ENCODE assay signal across 8 mouse cellular contexts in genomic region chr16:94302274-94303202, GRCm38 (mm10). TPM values are rescaled to one million over a fixed set of nuclear protein-coding genes. Genes with fewer than 3 reads are reported as not detected.
DNase-seq lines count a peak whose midpoint lies in the region; ATAC-seq and TF ChIP-seq lines count a peak whose summit lies in the region.

No protein-coding gene starts in this region.

- peaks cover 21% of the 10 kb centered on the region for H3K4me1 ChIP-seq in embryonic facial prominence, embryonic 10.5 days
- peaks cover 13% of the 10 kb centered on the region for H3K4me1 ChIP-seq in heart, embryonic 16.5 days (ENCODE audit: control insufficient read depth, insufficient read depth, low read length)
- H3K4me1 ChIP-seq in kidney, postnatal 0 days (replicated peaks; ENCODE audit: insufficient read depth, low read length) = no peaks in the 10 kb centered on the region; the same call in 1 of the 2 replicates
- H3K4me1 ChIP-seq in liver, postnatal 0 days (ENCODE audit: insufficient read depth) = peaks cover 9% of the 10 kb centered on the region
- H3K4me1 ChIP-seq in neural tube, embryonic 13.5 days (replicated peaks) = peaks cover 22% of the 10 kb centered on the region

- WGBS in embryonic facial prominence, embryonic 10.5 days = 12% methylated on average over 30 of the region's 30 CpGs
- WGBS in heart, embryonic 16.5 days = 9% methylated on average over 30 of the region's 30 CpGs
- WGBS in kidney, postnatal 0 days = 10% methylated on average over 30 of the region's 30 CpGs
- WGBS in liver, postnatal 0 days (ENCODE audit: insufficient replicate concordance) = 14% methylated on average over 30 of the region's 30 CpGs
- 4% methylated on average over 30 of the region's 30 CpGs for WGBS in neural tube, embryonic 13.5 days

- no peaks in the 10 kb centered on the region for H3K36me3 ChIP-seq in embryonic facial prominence, embryonic 10.5 days (replicated peaks)
- H3K36me3 ChIP-seq in heart, embryonic 16.5 days (ENCODE audit: control insufficient read depth, insufficient read depth) = 0 out of 2 replicates have a peak, but pooled peaks cover 4% of the 10 kb centered on the region
- H3K36me3 ChIP-seq in kidney, postnatal 0 days (ENCODE audit: insufficient read depth, low read length) = 0 out of 2 replicates have a peak, but pooled peaks cover 4% of the 10 kb centered on the region
- no peaks in the 10 kb centered on the region for H3K36me3 ChIP-seq in liver, postnatal 0 days (replicated peaks; ENCODE audit: insufficient read depth, low read length)
- H3K36me3 ChIP-seq in neural tube, embryonic 13.5 days = no peaks in the 10 kb centered on the region

- no peak for TF ChIP-seq EP300 in liver, postnatal 0 days (IDR thresholded peaks at IDR 0.05; ENCODE audit: low read depth)

- H3K9me3 ChIP-seq in embryonic facial prominence, embryonic 10.5 days = peaks cover 8% of the 10 kb centered on the region
- peaks cover 8% of the 10 kb centered on the region for H3K9me3 ChIP-seq in heart, embryonic 16.5 days (replicated peaks; ENCODE audit: control insufficient read depth, low read length)
- H3K9me3 ChIP-seq in kidney, postnatal 0 days (replicated peaks; ENCODE audit: low read length) = no peaks in the 10 kb centered on the region
- no peaks in the 10 kb centered on the region for H3K9me3 ChIP-seq in liver, postnatal 0 days (ENCODE audit: low read length)
- H3K9me3 ChIP-seq in neural tube, embryonic 13.5 days = peaks cover 5% of the 10 kb centered on the region; the same call in 1 of the 2 replicates

- peak; percentile 27 to 31 for DNase-seq in B cell, adult 2 months
- DNase-seq in embryonic facial prominence, embryonic 10.5 days (ENCODE audit: low spot score) = peak; percentile 45
- peak; percentile 26 for DNase-seq in kidney, postnatal 0 days (ENCODE audit: low spot score)
- peak; percentile 44 for DNase-seq in liver, postnatal 0 days
- DNase-seq in yolk sac, embryonic 10.5 days (ENCODE audit: low spot score) = peak; percentile 24

- ATAC-seq in activated CD4-positive, CD25-positive, alpha-beta regulatory T cell, adult 4 months = peak; percentile 69
- peak; percentile 82 for ATAC-seq in heart, embryonic 16.5 days (replicated peaks; ENCODE audit: extremely low read depth, insufficient read depth, low FRiP score)
- peak; percentile 60 for ATAC-seq in kidney, postnatal 0 days (replicated peaks; ENCODE audit: low FRiP score, low read depth)
- ATAC-seq in liver, postnatal 0 days = peak; percentile 60
- ATAC-seq in neural tube, embryonic 13.5 days (ENCODE audit: low read depth) = peak; percentile 66

- peak overlapping the region; percentile 46 for H3K4me3 ChIP-seq in embryonic facial prominence, embryonic 10.5 days
- H3K4me3 ChIP-seq in heart, embryonic 16.5 days (ENCODE audit: low read length) = peak overlapping the region; percentile 46
- H3K4me3 ChIP-seq in kidney, postnatal 0 days (replicated peaks; ENCODE audit: low read depth, low read length) = peak overlapping the region; percentile 9; the same call in 1 of the 2 replicates
- H3K4me3 ChIP-seq in liver, postnatal 0 days (ENCODE audit: low read depth, low read length) = peak overlapping the region; percentile 5
- peak overlapping the region; percentile 26 for H3K4me3 ChIP-seq in neural tube, embryonic 13.5 days

- H3K4me2 ChIP-seq in heart, embryonic 16.5 days (ENCODE audit: low read depth, low read length) = peak overlapping the region; percentile 71
- H3K4me2 ChIP-seq in kidney, postnatal 0 days (ENCODE audit: low read length) = peak overlapping the region; percentile 53
- peak overlapping the region; percentile 60 for H3K4me2 ChIP-seq in liver, postnatal 0 days (ENCODE audit: low read depth, low read length)
- H3K4me2 ChIP-seq in neural tube, embryonic 13.5 days = peak overlapping the region; percentile 56

- peak overlapping the region; percentile 72 for H3K9ac ChIP-seq in heart, embryonic 16.5 days (ENCODE audit: low read length)
- 0 out of 2 replicates have a peak overlapping the region, but pooled peaks have one; percentile 40 for H3K9ac ChIP-seq in kidney, postnatal 0 days (ENCODE audit: low read depth, low read length)
- H3K9ac ChIP-seq in liver, postnatal 0 days (replicated peaks) = peak overlapping the region; percentile 41
- H3K9ac ChIP-seq in neural tube, embryonic 13.5 days = peak overlapping the region; percentile 68

- TF ChIP-seq CTCF in kidney, postnatal 0 days (IDR thresholded peaks at IDR 0.05; ENCODE audit: low read depth) = peak; percentile 44; the same call in 1 of the 2 replicates
- TF ChIP-seq CTCF in liver, postnatal 0 days (IDR thresholded peaks at IDR 0.05; ENCODE audit: low read depth) = peak; percentile 45; the same call in 1 of the 2 replicates

- peak overlapping the region; percentile 57 for H3K27ac ChIP-seq in embryonic facial prominence, embryonic 10.5 days (replicated peaks)
- H3K27ac ChIP-seq in heart, embryonic 16.5 days (ENCODE audit: low read length) = peak overlapping the region; percentile 92
- H3K27ac ChIP-seq in kidney, postnatal 0 days = peak overlapping the region; percentile 11; the same call in 1 of the 2 replicates
- H3K27ac ChIP-seq in liver, postnatal 0 days (ENCODE audit: low read depth) = no peak overlapping the region
- peak overlapping the region; percentile 64 for H3K27ac ChIP-seq in neural tube, embryonic 13.5 days (replicated peaks)

- H3K27me3 ChIP-seq in embryonic facial prominence, embryonic 10.5 days (replicated peaks; ENCODE audit: low read depth, poor library complexity, severe bottlenecking) = peaks cover 31% of the 10 kb centered on the region
- H3K27me3 ChIP-seq in heart, embryonic 16.5 days (ENCODE audit: control insufficient read depth, insufficient read depth, low read length) = no peaks in the 10 kb centered on the region
- H3K27me3 ChIP-seq in kidney, postnatal 0 days (ENCODE audit: insufficient read depth, low read length) = no peaks in the 10 kb centered on the region
- H3K27me3 ChIP-seq in liver, postnatal 0 days (ENCODE audit: insufficient read depth, low read length) = no peaks in the 10 kb centered on the region
- peaks cover 3% of the 10 kb centered on the region; the same call in 1 of the 2 replicates for H3K27me3 ChIP-seq in neural tube, embryonic 13.5 days

RNA-seq across cellular contexts. Expression of gene Hlcs, which starts 10.8 kb away (rescaled TPM):
- 1 to 10 TPM; 6.4 to 7.9 TPM for polyA plus RNA-seq in activated CD4-positive, CD25-positive, alpha-beta regulatory T cell, adult 4 months (2017; shearing (Covaris generic))
- polyA plus RNA-seq in embryonic facial prominence, embryonic 10.5 days (2016; fragmentation: Nextera tagmentation; extraction: Ambion mirVana) = 12.2 and 13.1 TPM in 2 replicates
- polyA plus RNA-seq in heart, embryonic 16.5 days (2015; fragmentation: Nextera tagmentation; extraction: Ambion mirVana) = 6.8 and 7.1 TPM in 2 replicates
- polyA plus RNA-seq in kidney, postnatal 0 days (2015; fragmentation: Nextera tagmentation; extraction: Ambion mirVana) = 5.0 and 5.9 TPM in 2 replicates
- 2.3 and 2.9 TPM in 2 replicates for polyA plus RNA-seq in liver, postnatal 0 days (2015; fragmentation: Nextera tagmentation; extraction: Ambion mirVana)
- polyA plus RNA-seq in neural tube, embryonic 13.5 days (2015; fragmentation: Nextera tagmentation; extraction: Ambion mirVana) = 7.9 TPM in 2 replicates

RNA-seq across cellular contexts. Expression of gene Ripply3, which starts 25.7 kb away (rescaled TPM):
- polyA plus RNA-seq in activated CD4-positive, CD25-positive, alpha-beta regulatory T cell, adult 4 months (2017; shearing (Covaris generic)) = under 1 TPM in 1 of 2 experiments, not detected in 1; 0.36 TPM
- 5.1 and 6.2 TPM in 2 replicates for polyA plus RNA-seq in embryonic facial prominence, embryonic 10.5 days (2016; fragmentation: Nextera tagmentation; extraction: Ambion mirVana)
- 4.9 TPM in 2 replicates for polyA plus RNA-seq in heart, embryonic 16.5 days (2015; fragmentation: Nextera tagmentation; extraction: Ambion mirVana)
- polyA plus RNA-seq in kidney, postnatal 0 days (2015; fragmentation: Nextera tagmentation; extraction: Ambion mirVana) = 14.0 and 14.9 TPM in 2 replicates
- polyA plus RNA-seq in liver, postnatal 0 days (2015; fragmentation: Nextera tagmentation; extraction: Ambion mirVana) = 1.4 and 2.1 TPM in 2 replicates
- polyA plus RNA-seq in neural tube, embryonic 13.5 days (2015; fragmentation: Nextera tagmentation; extraction: Ambion mirVana) = 2.3 and 2.6 TPM in 2 replicates
